Mouse (Mus musculus): ENCODE data around the gene Supt16. TPM values are rescaled to one million over a fixed set of nuclear protein-coding genes. Genes with fewer than 3 reads are reported as not detected.

The Supt16 gene
- polyA plus RNA-seq, 1 experiment from 2014 or later = 74.6 TPM

- Histone ChIP-seq H3K4me2 (no peak overlapping the region), H3K4me1 (peaks cover 10% of the 10 kb centered on the region), H3K27ac (no peak overlapping the region), H3K27me3 (no peaks in the 10 kb centered on the region), H3K9ac (no peak overlapping the region), H3K9me3 (no peaks in the 10 kb centered on the region), H3K36me3 (no peaks in the 10 kb centered on the region), H3K4me3 (no peak overlapping the region)
- 64% methylated on average over 4 of the region's 4 CpGs for WGBS
- no peak for ATAC-seq (ENCODE audit: insufficient number of reproducible peaks, insufficient read depth, low FRiP score, low TSS enrichment, low read depth)
These were observed 53.1 kb downstream of the Supt16 start for GRCm38 (mm10) chr14:52144165-52144564.

GRCm38 (mm10) chr14:52141445-52142127, 55.6 kb downstream of the Supt16 start:
- peaks cover 10% of the 10 kb centered on the region for H3K4me1 ChIP-seq
- no peaks in the 10 kb centered on the region for H3K9me3 ChIP-seq
- ATAC-seq (ENCODE audit: insufficient number of reproducible peaks, insufficient read depth, low FRiP score, low TSS enrichment, low read depth) = no peak
- H3K4me3 ChIP-seq = no peak overlapping the region
- no peaks in the 10 kb centered on the region for H3K36me3 ChIP-seq
- H3K9ac ChIP-seq = no peak overlapping the region
- WGBS = 68% methylated on average over 16 of the region's 16 CpGs
- H3K27me3 ChIP-seq = no peaks in the 10 kb centered on the region
- H3K27ac ChIP-seq = no peak overlapping the region
- peak overlapping the region; percentile 32; the same call in 1 of the 2 replicates for H3K4me2 ChIP-seq

- Histone ChIP-seq H3K36me3 (no peaks in the 10 kb centered on the region), H3K4me1 (peaks cover 10% of the 10 kb centered on the region), H3K27me3 (no peaks in the 10 kb centered on the region), H3K9me3 (no peaks in the 10 kb centered on the region), H3K4me3 (no peak overlapping the region), H3K9ac (no peak overlapping the region), H3K27ac (no peak overlapping the region), H3K4me2 (peak overlapping the region; percentile 32)
- no peak for ATAC-seq (ENCODE audit: insufficient number of reproducible peaks, insufficient read depth, low FRiP score, low TSS enrichment, low read depth)
- 51% methylated on average over 19 of the region's 19 CpGs for WGBS
These were observed 56.4 kb downstream of the Supt16 start for GRCm38 (mm10) chr14:52140577-52141444.

GRCm38 (mm10) chr14:52133584-52133983, 63.6 kb downstream of the Supt16 start:
- no peaks in the 10 kb centered on the region for H3K27me3 ChIP-seq
- H3K4me3 ChIP-seq = no peak overlapping the region
- H3K4me2 ChIP-seq = no peak overlapping the region
- no peaks in the 10 kb centered on the region for H3K36me3 ChIP-seq
- no peaks in the 10 kb centered on the region for H3K9me3 ChIP-seq
- no peak overlapping the region for H3K27ac ChIP-seq
- H3K9ac ChIP-seq = no peak overlapping the region
- ATAC-seq (ENCODE audit: insufficient number of reproducible peaks, insufficient read depth, low FRiP score, low TSS enrichment, low read depth) = no peak
- no peaks in the 10 kb centered on the region for H3K4me1 ChIP-seq
- WGBS = 76% methylated on average over 5 of the region's 5 CpGs

GRCm38 (mm10) chr14:52124636-52125035, 72.6 kb downstream of the Supt16 start:
- Histone ChIP-seq H3K4me1 (peaks cover 7% of the 10 kb centered on the region; the same call in 1 of the 2 replicates), H3K36me3 (no peaks in the 10 kb centered on the region), H3K9me3 (no peaks in the 10 kb centered on the region), H3K27ac (no peak overlapping the region), H3K4me3 (no peak overlapping the region), H3K27me3 (no peaks in the 10 kb centered on the region), H3K4me2 (no peak overlapping the region), H3K9ac (no peak overlapping the region)
- WGBS = 90% methylated on average over 3 of the region's 3 CpGs
- no peak for ATAC-seq (ENCODE audit: insufficient number of reproducible peaks, insufficient read depth, low FRiP score, low TSS enrichment, low read depth)

- Histone ChIP-seq H3K9me3 (no peaks in the 10 kb centered on the region), H3K36me3 (no peaks in the 10 kb centered on the region), H3K27ac (no peak overlapping the region), H3K9ac (no peak overlapping the region), H3K4me1 (peaks cover 10% of the 10 kb centered on the region), H3K4me3 (no peak overlapping the region), H3K27me3 (no peaks in the 10 kb centered on the region), H3K4me2 (no peak overlapping the region)
- ATAC-seq (ENCODE audit: insufficient number of reproducible peaks, insufficient read depth, low FRiP score, low TSS enrichment, low read depth) = no peak
- WGBS = 20% methylated on average over 4 of the region's 4 CpGs
These were observed 73.3 kb downstream of the Supt16 start for GRCm38 (mm10) chr14:52123918-52124317.

GRCm38 (mm10) chr14:52120169-52120568, 77.0 kb downstream of the Supt16 start:
- 48% methylated on average over 7 of the region's 7 CpGs for WGBS
- Histone ChIP-seq H3K27me3 (no peaks in the 10 kb centered on the region), H3K9ac (no peak overlapping the region), H3K4me1 (peaks cover 15% of the 10 kb centered on the region), H3K4me2 (peak overlapping the region; percentile 97), H3K9me3 (no peaks in the 10 kb centered on the region), H3K36me3 (no peaks in the 10 kb centered on the region), H3K4me3 (peak overlapping the region; percentile 60; the same call in 1 of the 2 replicates), H3K27ac (no peak overlapping the region)
- ATAC-seq (ENCODE audit: insufficient number of reproducible peaks, insufficient read depth, low FRiP score, low TSS enrichment, low read depth) = no peak

GRCm38 (mm10) chr14:52118823-52119608, 78.2 kb downstream of the Supt16 start:
- WGBS = under 1% methylated on average over 38 of the region's 38 CpGs
- Histone ChIP-seq H3K9ac (peak overlapping the region; percentile 78), H3K27me3 (no peaks in the 10 kb centered on the region), H3K4me2 (peak overlapping the region; percentile 97), H3K36me3 (no peaks in the 10 kb centered on the region), H3K27ac (peak overlapping the region; percentile 86), H3K9me3 (no peaks in the 10 kb centered on the region), H3K4me3 (peak overlapping the region; percentile 60), H3K4me1 (peaks cover 15% of the 10 kb centered on the region)
- peak; percentile 82 for ATAC-seq (ENCODE audit: insufficient number of reproducible peaks, insufficient read depth, low FRiP score, low TSS enrichment, low read depth)

GRCm38 (mm10) chr14:52118456-52118822, 78.8 kb downstream of the Supt16 start:
- no peaks in the 10 kb centered on the region for H3K9me3 ChIP-seq
- peak overlapping the region; percentile 78 for H3K9ac ChIP-seq
- ATAC-seq (ENCODE audit: insufficient number of reproducible peaks, insufficient read depth, low FRiP score, low TSS enrichment, low read depth) = no peak
- no peaks in the 10 kb centered on the region for H3K36me3 ChIP-seq
- H3K4me2 ChIP-seq = peak overlapping the region; percentile 97
- peaks cover 15% of the 10 kb centered on the region for H3K4me1 ChIP-seq
- H3K27ac ChIP-seq = peak overlapping the region; percentile 86
- 23% methylated on average over 8 of the region's 8 CpGs for WGBS
- H3K4me3 ChIP-seq = peak overlapping the region; percentile 60
- H3K27me3 ChIP-seq = no peaks in the 10 kb centered on the region

GRCm38 (mm10) chr14:52117241-52117640, 80.0 kb downstream of the Supt16 start:
- WGBS = 91% methylated on average over 5 of the region's 5 CpGs
- Histone ChIP-seq H3K36me3 (no peaks in the 10 kb centered on the region), H3K4me1 (peaks cover 15% of the 10 kb centered on the region), H3K4me2 (no peak overlapping the region), H3K9me3 (no peaks in the 10 kb centered on the region), H3K27me3 (no peaks in the 10 kb centered on the region), H3K4me3 (no peak overlapping the region), H3K27ac (no peak overlapping the region), H3K9ac (no peak overlapping the region)
- ATAC-seq (ENCODE audit: insufficient number of reproducible peaks, insufficient read depth, low FRiP score, low TSS enrichment, low read depth) = no peak

- H3K4me3 ChIP-seq = no peak overlapping the region
- no peaks in the 10 kb centered on the region for H3K27me3 ChIP-seq
- 65% methylated on average over 1 of the region's 1 CpGs for WGBS
- ATAC-seq (ENCODE audit: insufficient number of reproducible peaks, insufficient read depth, low FRiP score, low TSS enrichment, low read depth) = no peak
- H3K4me1 ChIP-seq = peaks cover 7% of the 10 kb centered on the region; the same call in 1 of the 2 replicates
- H3K4me2 ChIP-seq = no peak overlapping the region
- H3K36me3 ChIP-seq = no peaks in the 10 kb centered on the region
- no peak overlapping the region for H3K27ac ChIP-seq
- no peaks in the 10 kb centered on the region for H3K9me3 ChIP-seq
- H3K9ac ChIP-seq = no peak overlapping the region
These were observed 83.1 kb downstream of the Supt16 start for GRCm38 (mm10) chr14:52114101-52114500.

Measured in embryonic facial prominence, embryonic 13.5 days (tissue).